Mouse (Mus musculus) CH12.LX (cell line): Measurements from ENCODE around the gene Trim16. TPM values are rescaled to one million over a fixed set of nuclear protein-coding genes. Genes with fewer than 3 reads are reported as not detected.

Experiments
- DNase-seq: peaks from one replicate; pipeline ENCODE4 v3.0.0-alpha.2; 2013; ENCODE audit errors: extremely low read depth
- H3K27ac ChIP-seq: 2 replicates; pipeline ENCODE4 v1.5.1; 2012; ENCODE audit warnings: low read depth, mild to moderate bottlenecking, control low read depth, moderate library complexity; ENCODE audit not compliant: insufficient read depth
- H3K27me3 ChIP-seq: replicated peaks from 2 replicates; pipeline ENCODE3; 2012; ENCODE audit warnings: inconsistent platforms
- H3K36me3 ChIP-seq, 2 experiments: replicated peaks in 1 of 2; 2 replicates each; pipeline versions ENCODE3 to v1.6.1; 2012; ENCODE audit warnings: inconsistent platforms in 1 of 2, low read length in 1 of 2, mild to moderate bottlenecking in 1 of 2, mixed read lengths in 1 of 2, moderate library complexity in 1 of 2; ENCODE audit not compliant: control insufficient read depth in 1 of 2, insufficient read depth in 1 of 2
- H3K4me1 ChIP-seq, 2 experiments: 2 replicates each; pipeline ENCODE4 v1.6.1; 2012; ENCODE audit warnings: inconsistent platforms in 1 of 2, moderate library complexity in 1 of 2; ENCODE audit not compliant: insufficient read depth in 2 of 2, control insufficient read depth in 1 of 2
- H3K4me2 ChIP-seq: 2 replicates; pipeline ENCODE4 v1.6.1; 2012; ENCODE audit warnings: low read depth, mild to moderate bottlenecking, control low read depth; ENCODE audit not compliant: poor library complexity, insufficient read depth, severe bottlenecking
- H3K4me3 ChIP-seq, 3 experiments: fragments of 150-350 bp in 1 of 3; sonication (generic) in 1 of 3; replicated peaks in 1 of 3; 2 replicates each; pipeline versions ENCODE3 to v1.5.1; 2011 to 2012; ENCODE audit warnings: low read depth in 2 of 3, low read length in 2 of 3, mild to moderate bottlenecking in 2 of 3, moderate library complexity in 2 of 3, control low read depth in 1 of 3, improper control_type of control experiment in 1 of 3, inconsistent platforms in 1 of 3, mixed read lengths in 1 of 3; ENCODE audit not compliant: poor library complexity in 1 of 3
- H3K79me2 ChIP-seq: replicated peaks from 2 replicates; pipeline ENCODE4 v1.6.1; 2012; ENCODE audit warnings: mild to moderate bottlenecking, moderate library complexity; ENCODE audit not compliant: control insufficient read depth, poor library complexity, insufficient read depth, severe bottlenecking; ENCODE audit errors: extremely low read depth
- H3K9ac ChIP-seq: 2 replicates; pipeline ENCODE4 v1.6.1; 2012; ENCODE audit warnings: low read depth, mild to moderate bottlenecking, control low read depth, moderate library complexity; ENCODE audit not compliant: insufficient read depth
- H3K9me3 ChIP-seq: replicated peaks from 2 replicates; pipeline ENCODE3; 2012; ENCODE audit warnings: low read length, inconsistent platforms, mixed read lengths
- BHLHE40 ChIP-seq: IDR thresholded peaks from 2 replicates; pipeline ENCODE4 v1.6.1; 2011; ENCODE audit warnings: mild to moderate bottlenecking, low read depth, low read length, improper control_type of control experiment
- CHD1 ChIP-seq: IDR thresholded peaks from 2 replicates; pipeline ENCODE4 v1.6.1; 2012; ENCODE audit warnings: low read depth, low read length, improper control_type of control experiment, inconsistent platforms
- CHD2 ChIP-seq: IDR thresholded peaks from 2 replicates; pipeline ENCODE4 v1.6.1; 2011; ENCODE audit warnings: low read length, improper control_type of control experiment
- CTCF ChIP-seq, 2 experiments: IDR thresholded peaks in 1 of 2; conservative IDR thresholded peaks in 1 of 2; 2 replicates each; pipeline ENCODE4 v1.5.1; 2011 to 2012; ENCODE audit warnings: low read depth in 2 of 2, low read length in 2 of 2, improper control_type of control experiment in 1 of 2, inconsistent platforms in 1 of 2, mild to moderate bottlenecking in 1 of 2, moderate library complexity in 1 of 2
- E2F4 ChIP-seq: IDR thresholded peaks from 2 replicates; pipeline ENCODE4 v1.6.1; 2011; ENCODE audit warnings: low read depth, low read length, improper control_type of control experiment; ENCODE audit not compliant: insufficient replicate concordance
- EP300 ChIP-seq: IDR thresholded peaks from 2 replicates; pipeline ENCODE4 v1.6.1; 2011; ENCODE audit warnings: low read length, improper control_type of control experiment
- ETS1 ChIP-seq: conservative IDR thresholded peaks from 2 replicates; pipeline ENCODE4 v1.6.1; 2012; ENCODE audit warnings: low read depth, mild to moderate bottlenecking, inconsistent platforms, low read length, improper control_type of control experiment, moderate library complexity
- JUN ChIP-seq: IDR thresholded peaks from 2 replicates; pipeline ENCODE4 v1.6.1; 2011; ENCODE audit warnings: low read depth, mild to moderate bottlenecking, low read length, improper control_type of control experiment, moderate library complexity; ENCODE audit not compliant: insufficient read depth
- JUND ChIP-seq: conservative IDR thresholded peaks from 2 replicates; pipeline ENCODE4 v1.6.1; 2011; ENCODE audit warnings: low read depth, low read length, improper control_type of control experiment
- MAFK ChIP-seq: IDR thresholded peaks from 2 replicates; pipeline ENCODE4 v1.6.1; 2011; ENCODE audit warnings: low read length, improper control_type of control experiment; ENCODE audit not compliant: insufficient replicate concordance
- MAZ ChIP-seq: IDR thresholded peaks from 2 replicates; pipeline ENCODE4 v1.6.1; 2012; ENCODE audit warnings: low read depth, mild to moderate bottlenecking, inconsistent platforms, low read length, improper control_type of control experiment, moderate library complexity
- MEF2A ChIP-seq: IDR thresholded peaks from 2 replicates; pipeline ENCODE4 v1.6.1; 2014; ENCODE audit warnings: low read depth, mild to moderate bottlenecking, inconsistent platforms, low read length, improper control_type of control experiment, borderline replicate concordance
- NELFE ChIP-seq: IDR thresholded peaks from 2 replicates; pipeline ENCODE4 v1.6.1; 2011; ENCODE audit warnings: low read depth, low read length, improper control_type of control experiment
- NRF1 ChIP-seq: IDR thresholded peaks from 2 replicates; pipeline ENCODE4 v1.6.1; 2014; ENCODE audit warnings: low read depth, mild to moderate bottlenecking, inconsistent platforms, low read length, improper control_type of control experiment, moderate library complexity
- PAX5 ChIP-seq: IDR thresholded peaks from 2 replicates; pipeline ENCODE4 v1.6.1; 2012; ENCODE audit warnings: low read length, inconsistent platforms, mixed read lengths
- POLR2AphosphoS2 ChIP-seq: IDR thresholded peaks from 2 replicates; pipeline ENCODE4 v1.6.1; 2011; ENCODE audit warnings: low read depth, low read length, improper control_type of control experiment
- RAD21 ChIP-seq: IDR thresholded peaks from 2 replicates; pipeline ENCODE4 v1.6.1; 2011; ENCODE audit warnings: low read depth, mild to moderate bottlenecking, low read length, improper control_type of control experiment, moderate library complexity
- SIN3A ChIP-seq: IDR thresholded peaks from 2 replicates; pipeline ENCODE4 v1.6.1; 2012; ENCODE audit warnings: low read length, improper control_type of control experiment, inconsistent platforms
- SMC3 ChIP-seq: IDR thresholded peaks from 2 replicates; pipeline ENCODE4 v1.6.1; 2011; ENCODE audit warnings: low read depth, low read length, improper control_type of control experiment
- USF2 ChIP-seq: conservative IDR thresholded peaks from 2 replicates; pipeline ENCODE4 v1.6.1; 2011; ENCODE audit warnings: low read depth, low read length, improper control_type of control experiment
- ZC3H11A ChIP-seq: IDR thresholded peaks from 2 replicates; pipeline ENCODE4 v1.6.1; 2012; ENCODE audit warnings: low read depth, mild to moderate bottlenecking, inconsistent platforms, low read length, improper control_type of control experiment
- ZNF384 ChIP-seq: IDR thresholded peaks from 2 replicates; pipeline ENCODE4 v1.6.1; 2012; ENCODE audit warnings: low read depth, low read length, improper control_type of control experiment, inconsistent platforms
- dilution Hi-C: fragments of 300-500 bp; cut with MboI; formaldehyde crosslinking; loops from 2 replicates; pipeline ENCODE4 v1.14.3; 2020; ENCODE audit warnings: low sequenced_read_pairs; ENCODE audit not compliant: extremely low pct_unique_long_range_greater_than_20kb, extremely low pct_ligation_motif_present
- in situ Hi-C: fragments of 300-500 bp; cut with MboI; formaldehyde crosslinking; loops from 3 replicates; pipeline ENCODE4 v1.14.3; 2019; ENCODE audit warnings: low sequenced_read_pairs, low pct_ligation_motif_present, low pct_unique_long_range_greater_than_20kb, mixed read lengths
- polyA plus RNA-seq: library from polyadenylated mRNA; unstranded; fragments of >175 nt; gene quantifications from 2 replicates; pipeline ENCODE4 v1.2.1, GENCODE M21; 2012; ENCODE audit warnings: low read depth; ENCODE audit not compliant: insufficient read length
- total RNA-seq, 2 experiments: library from RNA; depleted of rRNA; stranded (reverse); fragments of 300-350 nt in 1 of 2; fragments of >200 nt in 1 of 2; gene quantifications; 2 replicates each; pipeline ENCODE4 v1.2.3; 2012 to 2014

Trim16 gene
- total and polyA plus RNA-seq, 3 experiments, result not detected

DNA sequence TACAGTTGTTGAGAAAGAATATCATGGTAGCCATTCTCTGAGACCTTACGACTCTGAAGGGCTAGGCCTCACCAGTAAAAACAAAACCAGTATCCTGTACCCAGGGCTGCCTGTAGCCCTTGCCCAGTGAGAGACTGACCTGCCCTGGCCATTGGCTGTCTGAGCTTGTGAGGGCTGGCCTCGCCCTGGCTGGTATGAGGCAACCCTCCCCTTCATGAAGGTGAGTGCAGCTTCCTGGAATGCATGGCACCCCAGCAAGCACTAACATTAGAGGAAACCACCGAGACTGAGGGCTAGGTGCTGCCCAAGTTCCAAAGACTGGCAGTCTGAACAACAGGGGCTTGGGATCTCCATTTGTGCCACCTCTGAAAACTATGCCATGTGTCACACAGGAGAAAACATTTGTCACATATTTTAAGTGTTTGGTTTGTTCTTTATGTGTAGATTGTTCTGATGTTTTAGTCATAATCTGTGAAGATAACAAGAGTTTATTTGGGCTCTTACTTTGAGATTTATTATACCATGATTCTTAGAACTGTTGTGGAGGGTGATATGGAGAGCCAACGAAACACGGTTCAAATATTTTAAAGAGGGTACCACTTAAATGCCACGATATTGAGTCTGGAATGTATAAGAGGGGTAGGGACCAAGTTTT lies 5.9 kb upstream of the Trim16 start:
- H3K4me3 ChIP-seq, result no peak overlapping the region
- peaks cover 5% of the 10 kb centered on the region for H3K27me3 ChIP-seq
- H3K79me2 ChIP-seq, result no peaks in the 10 kb centered on the region
- no peaks in the 10 kb centered on the region for H3K9me3 ChIP-seq
- in situ Hi-C loops (no loop called here), dilution Hi-C loops (no loop called here)
- TF ChIP-seq ZNF384 (no peak), CTCF (conservative IDR thresholded peaks at IDR 0.05 in 1 of 2, IDR thresholded peaks at IDR 0.05 in 1 of 2; ENCODE audit: low read depth in 2 of 2, low read length in 2 of 2) (no peak), PAX5 (no peak), CHD2 (no peak), SIN3A (no peak), JUND (no peak), USF2 (no peak), JUN (no peak), MEF2A (no peak), MAZ (no peak), CHD1 (no peak), E2F4 (no peak), RAD21 (no peak), MAFK (no peak), BHLHE40 (no peak)
- no peak for DNase-seq
- peaks cover 0 to 10% of the 10 kb centered on the region in 2 experiments; a peak in 2 of 4 replicates for H3K4me1 ChIP-seq
- H3K27ac ChIP-seq, result no peak overlapping the region
- H3K9ac ChIP-seq, result no peak overlapping the region
- H3K36me3 ChIP-seq, result no peaks in the 10 kb centered on the region
- no peak overlapping the region for H3K4me2 ChIP-seq

DNA sequence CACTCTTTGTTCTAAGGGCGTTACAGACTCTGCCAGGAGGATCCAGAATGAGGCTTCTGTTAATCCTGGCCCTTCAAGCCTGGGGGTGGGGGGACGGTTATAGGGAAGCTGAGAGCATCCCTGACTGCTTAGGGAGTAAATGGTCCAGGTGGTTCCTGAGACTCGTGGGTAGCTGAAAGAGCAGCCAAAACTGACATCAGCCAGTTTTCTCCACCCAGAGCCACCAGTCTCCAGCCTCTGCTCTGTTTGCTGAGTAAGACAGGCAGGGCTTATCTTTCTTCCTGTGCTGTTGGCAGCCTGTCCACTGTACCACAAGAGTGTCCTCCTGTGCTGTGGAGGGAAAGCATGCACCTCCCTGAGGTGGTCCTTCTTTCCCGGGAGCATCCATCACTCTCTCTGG lies 5.4 kb upstream of the Trim16 start:
- peaks cover 0 to 10% of the 10 kb centered on the region in 2 experiments; a peak in 2 of 4 replicates for H3K4me1 ChIP-seq
- TF ChIP-seq RAD21 (no peak), ZC3H11A (no peak), NELFE (no peak), ETS1 (no peak), MEF2A (no peak), NRF1 (no peak), PAX5 (no peak), POLR2AphosphoS2 (no peak), EP300 (no peak), SMC3 (no peak), USF2 (no peak)
- no peak for DNase-seq
- no peaks in the 10 kb centered on the region for H3K36me3 ChIP-seq
- no peaks in the 10 kb centered on the region for H3K79me2 ChIP-seq
- no peak overlapping the region for H3K9ac ChIP-seq
- dilution Hi-C loops (no loop called here), in situ Hi-C loops (no loop called here)
- H3K4me3 ChIP-seq, result no peak overlapping the region
- no peak overlapping the region for H3K4me2 ChIP-seq
- no peaks in the 10 kb centered on the region for H3K9me3 ChIP-seq
- no peak overlapping the region for H3K27ac ChIP-seq
- peaks cover 5% of the 10 kb centered on the region for H3K27me3 ChIP-seq
